Mouse (Mus musculus): ENCODE measurements around the gene Nphp4.

The Nphp4 gene

GRCm38 (mm10) chr4:152476427-152477023 is at the start of gene Nphp4:
Gene Nphp4, plus strand, starts transcription at chr4:152476706.
- no peak for DNase-seq (ENCODE audit: low spot score in 2 of 2)

GRCm38 (mm10) chr4:152428259-152428658 is 48.2 kb upstream of the Nphp4 start:
- DNase-seq (ENCODE audit: low spot score in 2 of 2) = peak in 1 of 2 experiments; percentile 30

DNA sequence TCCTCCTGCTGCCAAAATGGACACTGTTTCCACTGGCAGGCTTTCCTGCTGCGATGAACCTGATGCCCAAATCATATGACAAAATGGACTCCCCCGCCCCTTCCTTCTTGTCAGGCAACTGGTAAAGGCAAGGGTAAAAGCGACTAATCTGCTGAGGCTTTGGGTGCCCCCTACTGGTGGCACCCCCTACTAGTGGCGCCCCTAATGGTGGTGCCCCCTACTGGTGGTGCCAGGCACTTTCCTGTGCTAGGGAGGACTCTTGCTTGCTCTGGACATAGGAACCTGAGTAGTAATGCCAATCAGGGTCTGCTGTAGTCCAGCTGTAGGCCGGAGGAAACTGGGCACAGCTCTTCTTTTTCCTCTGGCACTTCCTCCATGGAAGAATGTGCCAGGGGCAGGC is 44.2 kb upstream of the Nphp4 start:
- DNase-seq (ENCODE audit: low spot score in 2 of 2) = peak in 1 of 2 experiments; percentile 48

GRCm38 (mm10) chr4:152434836-152435235 is 41.7 kb upstream of the Nphp4 start:
- peak; percentile 55 to 86 for DNase-seq (ENCODE audit: low spot score in 2 of 2)

DNA sequence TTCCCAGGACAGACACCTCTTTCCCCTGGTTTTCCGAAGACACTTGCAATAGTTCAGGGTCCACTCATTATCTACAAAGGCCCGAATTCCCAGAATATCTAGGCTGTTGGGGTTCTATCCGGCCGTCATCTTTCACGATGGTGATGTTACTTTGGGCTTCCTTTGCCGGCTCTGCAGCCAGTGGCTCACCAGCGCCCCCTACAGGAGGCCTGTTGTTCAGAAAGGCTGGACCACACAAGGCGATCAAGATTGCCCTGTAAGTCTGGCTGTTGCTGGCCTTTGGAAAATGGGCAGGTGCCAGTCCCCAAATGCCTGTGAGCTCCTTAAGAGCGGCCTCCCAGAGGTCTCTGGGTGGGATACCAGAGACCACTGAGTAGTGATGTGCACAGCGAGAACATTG is 41.3 kb upstream of the Nphp4 start:
- peak; percentile 61 to 83 for DNase-seq (ENCODE audit: low spot score in 2 of 2)

GRCm38 (mm10) chr4:152440882-152441281 is 35.6 kb upstream of the Nphp4 start:
- DNase-seq (ENCODE audit: low spot score in 2 of 2) = no peak

GRCm38 (mm10) chr4:152441536-152441935 is 35.0 kb upstream of the Nphp4 start:
- DNase-seq (ENCODE audit: low spot score in 2 of 2) = no peak

- DNase-seq (ENCODE audit: low spot score in 2 of 2) = peak; percentile 30 to 62
Observed at GRCm38 (mm10) chr4:152446178-152446577, 30.3 kb upstream of the Nphp4 start.

DNA sequence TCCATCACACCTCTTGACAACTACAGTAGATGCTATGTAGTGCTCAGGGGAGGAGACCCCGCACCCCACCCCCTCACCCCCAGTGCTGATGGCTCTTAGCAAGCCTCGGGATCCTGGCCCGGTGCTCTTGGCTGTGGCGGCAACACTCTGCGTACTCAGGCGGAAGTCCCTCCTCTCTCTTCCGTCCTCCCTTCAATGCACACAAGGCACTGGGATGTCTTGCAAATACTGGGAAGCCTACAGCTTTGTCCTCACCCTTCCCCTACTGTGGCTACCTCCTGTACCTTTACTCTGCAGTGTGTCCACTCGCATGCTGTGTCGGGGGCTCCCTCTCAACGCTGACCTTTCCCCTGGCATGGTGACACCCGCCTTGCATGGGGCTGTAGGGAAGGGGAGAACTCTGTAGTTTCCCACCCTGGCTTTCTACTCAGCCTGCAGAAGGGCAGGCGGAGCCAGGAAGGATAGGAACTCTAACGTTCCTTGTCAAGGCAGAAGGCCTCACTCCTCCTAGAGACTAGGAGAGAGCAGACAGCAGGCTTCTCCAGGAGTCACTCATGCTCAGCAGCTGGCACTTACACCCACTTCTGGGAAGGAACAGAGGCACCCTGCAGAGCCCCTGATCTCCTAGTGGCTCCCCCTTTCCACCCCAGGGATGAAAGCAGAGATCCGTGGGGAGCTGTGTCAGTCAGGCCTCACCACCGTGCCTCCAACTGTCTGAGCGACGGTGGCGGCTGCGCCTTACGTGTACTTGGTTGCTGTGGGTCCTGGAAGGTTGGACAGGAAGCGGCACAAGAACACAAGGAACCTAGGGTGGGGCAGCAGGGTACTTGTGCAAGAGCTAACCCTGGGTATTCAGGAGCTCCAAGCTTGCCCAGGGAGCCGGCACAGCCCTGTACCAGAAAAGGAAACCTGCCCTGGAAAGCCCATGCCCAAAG is 28.5 kb upstream of the Nphp4 start:
- DNase-seq (ENCODE audit: low spot score in 2 of 2) = peak in 1 of 2 experiments; percentile 21

DNA sequence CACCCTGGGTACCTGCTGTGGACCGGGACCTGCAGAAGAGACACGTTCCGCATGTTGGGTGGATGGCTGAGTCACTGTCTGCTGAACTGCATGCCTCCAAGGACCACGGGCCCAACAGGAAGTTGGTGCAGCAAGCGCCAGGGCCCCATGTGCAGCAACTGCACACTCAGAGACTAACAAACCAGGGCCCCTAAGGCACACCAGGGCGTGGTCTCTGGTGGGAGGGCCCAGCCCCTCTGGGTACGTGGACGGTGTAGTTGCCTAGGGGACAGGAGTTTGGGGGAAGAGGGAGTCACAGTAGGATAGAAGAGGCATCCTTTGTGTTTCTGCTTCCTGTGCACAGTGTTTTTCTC is 27.9 kb upstream of the Nphp4 start:
- DNase-seq (ENCODE audit: low spot score in 2 of 2) = peak; percentile 33 to 70

DNA sequence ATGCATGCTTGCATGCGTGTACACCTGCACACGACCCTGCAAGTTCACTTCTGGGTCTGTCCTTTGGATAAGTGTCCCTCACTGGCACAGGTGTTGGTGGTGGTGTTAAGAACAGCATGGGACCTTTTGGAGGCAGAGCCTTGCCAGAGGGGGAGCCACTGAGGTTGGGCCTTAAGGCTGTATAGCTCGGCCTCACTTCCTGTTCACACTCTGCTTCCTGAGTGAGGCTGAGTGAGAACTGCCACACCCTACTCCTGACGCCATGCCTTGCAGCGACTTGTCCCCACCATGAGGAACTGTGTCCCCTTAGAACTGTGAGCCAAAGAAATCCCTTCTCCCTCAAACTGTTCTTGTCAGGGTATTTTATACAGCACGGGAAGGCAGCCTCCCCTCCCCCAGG is 25.1 kb upstream of the Nphp4 start:
- DNase-seq (ENCODE audit: low spot score in 2 of 2) = peak in 1 of 2 experiments; percentile 32

DNA sequence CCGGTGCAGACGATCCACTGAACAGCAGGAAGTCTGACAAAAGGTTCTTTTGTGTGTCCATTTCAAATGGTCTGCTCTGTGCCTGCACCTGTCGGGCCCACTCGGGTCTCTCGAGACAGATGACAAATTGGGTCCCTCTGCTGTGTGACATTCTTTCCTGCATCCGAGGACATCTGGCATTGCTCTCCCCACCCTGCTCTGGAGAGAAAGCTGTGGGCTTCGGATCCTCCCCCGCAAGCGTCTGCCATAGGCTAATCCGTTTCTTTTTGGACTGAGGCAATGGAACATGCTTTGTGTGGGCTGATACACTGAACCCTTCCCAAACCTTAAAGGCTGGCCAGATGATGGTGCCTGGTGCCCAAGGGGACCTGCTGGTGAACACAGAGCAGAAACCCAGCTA is 23.4 kb upstream of the Nphp4 start:
- no peak for DNase-seq (ENCODE audit: low spot score in 2 of 2)

GRCm38 (mm10) chr4:152454153-152454552 is 22.4 kb upstream of the Nphp4 start:
- DNase-seq (ENCODE audit: low spot score in 2 of 2) = no peak

GRCm38 (mm10) chr4:152456609-152457008 is 19.9 kb upstream of the Nphp4 start:
- DNase-seq (ENCODE audit: low spot score in 2 of 2) = no peak

DNA sequence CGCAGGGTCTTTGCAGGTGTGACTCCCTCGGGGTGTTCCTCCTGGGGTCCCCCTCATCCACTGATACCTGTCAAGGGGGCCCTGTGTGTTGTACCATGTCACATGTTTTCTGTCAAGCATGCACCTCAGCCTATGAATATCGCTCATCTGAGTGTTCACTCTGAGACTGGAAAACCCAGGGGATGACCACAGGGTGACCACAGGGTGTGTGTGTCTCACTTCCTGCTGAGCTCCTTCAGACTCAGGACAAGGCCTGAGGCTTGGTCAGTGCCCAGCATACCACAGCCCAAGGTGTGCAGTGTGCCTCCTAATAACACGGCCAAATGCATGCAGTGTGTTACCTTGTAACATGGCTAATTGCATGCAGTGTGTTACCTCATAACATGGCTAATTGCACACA is 18.8 kb upstream of the Nphp4 start:
- no peak for DNase-seq (ENCODE audit: low spot score in 2 of 2)

DNA sequence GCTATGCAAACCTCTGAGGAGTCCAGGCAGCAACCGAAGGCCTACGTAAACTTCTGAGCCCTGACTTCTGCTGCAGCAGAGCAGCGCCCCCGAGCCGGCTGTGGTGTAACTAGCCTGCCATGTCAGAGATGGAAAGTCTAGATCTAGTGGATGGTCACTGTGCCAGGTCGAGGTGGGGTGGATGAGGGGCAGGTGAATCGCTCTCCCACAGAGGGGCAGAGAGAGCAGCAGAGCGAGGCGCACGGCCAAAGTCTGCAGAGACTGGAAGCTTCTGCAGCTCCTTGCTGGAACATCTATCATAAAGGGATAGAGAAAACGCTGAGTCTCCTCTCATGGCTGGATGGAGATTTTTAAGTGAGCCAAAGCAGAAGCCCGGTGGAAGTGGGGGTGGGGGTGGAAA is 14.0 kb upstream of the Nphp4 start:
- DNase-seq (ENCODE audit: low spot score in 2 of 2) = no peak

- DNase-seq (ENCODE audit: low spot score in 2 of 2) = no peak
Observed at GRCm38 (mm10) chr4:152463147-152463546, 13.4 kb upstream of the Nphp4 start.

- DNase-seq (ENCODE audit: low spot score in 2 of 2) = no peak
Observed at GRCm38 (mm10) chr4:152465116-152465515, 11.4 kb upstream of the Nphp4 start.

- DNase-seq (ENCODE audit: low spot score in 2 of 2) = no peak
Observed at GRCm38 (mm10) chr4:152466601-152467000, 9.9 kb upstream of the Nphp4 start.

GRCm38 (mm10) chr4:152467951-152468350 is 8.6 kb upstream of the Nphp4 start:
- DNase-seq (ENCODE audit: low spot score in 2 of 2) = no peak

DNA sequence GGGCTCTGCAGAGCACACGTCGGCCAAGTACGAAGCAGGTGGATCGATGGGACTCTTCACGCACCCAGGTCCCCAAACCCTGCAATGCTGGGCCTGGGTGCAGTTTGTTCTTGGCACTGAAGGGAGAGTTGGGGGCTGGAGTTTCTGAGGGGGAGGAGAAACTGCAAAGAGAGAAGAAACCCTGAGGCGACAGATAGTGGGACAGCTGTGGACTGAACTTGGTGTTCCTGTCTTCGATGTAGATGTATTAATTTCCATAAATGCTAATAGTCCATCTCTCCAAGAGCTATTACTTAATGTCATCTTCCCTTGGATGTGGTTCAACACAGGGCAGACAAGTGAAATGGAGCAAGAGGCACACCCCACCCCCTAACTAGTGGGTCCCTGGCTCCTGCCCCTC is 565 bp upstream of the Nphp4 start:
- no peak for DNase-seq (ENCODE audit: low spot score in 2 of 2)

- no peak for DNase-seq (ENCODE audit: low spot score in 2 of 2)
Observed at GRCm38 (mm10) chr4:152477106-152477465, 580 bp downstream of the Nphp4 start.

Data from spleen, postnatal 10 days (tissue).